Mouse (Mus musculus) heart, embryonic 14.5 days (tissue): ENCODE results near the gene Ifi207. TPM values are rescaled to one million over a fixed set of nuclear protein-coding genes. Genes with fewer than 3 reads are reported as not detected.
"Not testable (repeated sequence)": the region's sequence is repeated elsewhere in the genome, so short reads cannot be mapped to it uniquely, and the experiment has no call there.

Experiments used
- ATAC-seq: fragments of 200-750 bp; cut with Nextera tagmentation; 2 replicates; pipeline ENCODE4 v1.8.0; 2017; ENCODE audit warnings: low read depth, moderate TSS enrichment; ENCODE audit not compliant: insufficient number of reproducible peaks, insufficient read depth, low FRiP score
- H3K27ac ChIP-seq, 2 experiments: fragments of 200-500 bp in 1 of 2; fragments of 300-500 bp in 1 of 2; sonication (generic) in 1 of 2; replicated peaks in 1 of 2; 2 replicates each; pipeline ENCODE4 v1.5.1; 2012 to 2014; ENCODE audit warnings: low read depth in 2 of 2, low read length in 2 of 2, control low read depth in 1 of 2, mild to moderate bottlenecking in 1 of 2, mixed read lengths in 1 of 2; ENCODE audit not compliant: control insufficient read depth in 1 of 2, insufficient read depth in 1 of 2
- H3K27me3 ChIP-seq: fragments of 300-500 bp; sonication (generic); 2 replicates; pipeline ENCODE4 v1.6.1; 2014; ENCODE audit warnings: mild to moderate bottlenecking, low read length, control low read depth; ENCODE audit not compliant: control insufficient read depth, insufficient read depth
- H3K36me3 ChIP-seq: fragments of 300-500 bp; sonication (generic); 2 replicates; pipeline ENCODE4 v1.6.1; 2014; ENCODE audit warnings: mild to moderate bottlenecking, control low read depth, low read length, mixed read lengths; ENCODE audit not compliant: control insufficient read depth, insufficient read depth
- H3K4me1 ChIP-seq, 2 experiments: fragments of 200-500 bp in 1 of 2; fragments of 300-500 bp in 1 of 2; sonication (generic) in 1 of 2; 2 replicates each; pipeline ENCODE4 v1.6.1; 2012 to 2014; ENCODE audit warnings: low read length in 2 of 2, control low read depth in 1 of 2, mixed read lengths in 1 of 2; ENCODE audit not compliant: control insufficient read depth in 2 of 2, insufficient read depth in 2 of 2
- H3K4me2 ChIP-seq: fragments of 300-500 bp; sonication (generic); 2 replicates; pipeline ENCODE4 v1.6.1; 2014; ENCODE audit warnings: mild to moderate bottlenecking, low read length
- H3K4me3 ChIP-seq, 2 experiments: fragments of 200-500 bp in 1 of 2; fragments of 300-500 bp in 1 of 2; sonication (generic) in 1 of 2; 2 replicates each; pipeline ENCODE4 v1.5.1; 2012 to 2014; ENCODE audit warnings: low read length in 2 of 2, mild to moderate bottlenecking in 2 of 2, control low read depth in 1 of 2, low read depth in 1 of 2, moderate library complexity in 1 of 2; ENCODE audit not compliant: control insufficient read depth in 1 of 2, insufficient read depth in 1 of 2
- H3K9ac ChIP-seq: fragments of 300-500 bp; sonication (generic); 2 replicates; pipeline ENCODE4 v1.6.1; 2014; ENCODE audit warnings: mild to moderate bottlenecking, low read length
- H3K9me3 ChIP-seq: fragments of 300-500 bp; sonication (generic); 2 replicates; pipeline ENCODE4 v1.6.1; 2016; ENCODE audit warnings: low read length, control low read depth; ENCODE audit not compliant: control insufficient read depth
- WGBS: fragments of 180-500 bp; shearing (Covaris S2); extraction: QIAGEN DNeasy Blood & Tissue Kit; methylation state at CpG from one replicate; pipeline ENCODE4 v1.1.7; 2014; 5-methylcytosine and 5-hydroxymethylcytosine counted together
- polyA plus RNA-seq: library from polyadenylated mRNA; unstranded; fragments of >200 nt; fragmentation: Nextera tagmentation; extraction: Ambion mirVana; gene quantifications from 2 replicates; pipeline ENCODE4 v1.2.1, GENCODE M21; 2014

Ifi207 gene
- polyA plus RNA-seq = 0.91 and 1.4 TPM in 2 replicates

DNA sequence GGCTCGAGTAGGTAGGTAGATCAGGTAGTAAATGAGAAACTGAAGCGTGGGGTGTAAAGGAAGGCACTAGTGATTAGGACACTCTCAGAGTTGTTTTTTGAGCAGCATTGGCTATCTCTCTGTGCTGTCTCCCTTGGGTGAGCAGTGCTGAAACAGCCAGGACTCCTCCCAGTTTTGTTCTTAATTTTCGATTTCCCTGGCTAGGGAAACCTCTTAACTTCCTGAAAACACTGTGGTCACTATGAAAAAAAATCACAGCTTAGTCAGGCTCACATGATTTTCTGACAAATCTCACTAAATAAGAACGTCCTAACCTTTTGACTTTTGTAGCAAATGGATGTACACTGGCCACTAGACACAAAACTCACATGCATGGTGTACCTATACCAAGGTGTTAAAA, at the start of gene Ifi207:
Ifi207 (minus strand) TSS at position 92 of the 400 bp plus-strand sequence.
- no peaks in the 10 kb centered on the region for H3K9me3 ChIP-seq
- 59% methylated on average over 4 of the region's 4 CpGs for WGBS
- no peak within 1 kb of the TSS for H3K4me3 ChIP-seq
- no peaks in the 10 kb centered on the region for H3K36me3 ChIP-seq
- no peaks in the 10 kb centered on the region for H3K4me1 ChIP-seq
- H3K4me2 ChIP-seq = no peak within 1 kb of the TSS
- no peak for ATAC-seq
- H3K27me3 ChIP-seq = no peaks in the 10 kb centered on the region
- H3K27ac ChIP-seq = no peak within 1 kb of the TSS
- no peak within 1 kb of the TSS for H3K9ac ChIP-seq

DNA sequence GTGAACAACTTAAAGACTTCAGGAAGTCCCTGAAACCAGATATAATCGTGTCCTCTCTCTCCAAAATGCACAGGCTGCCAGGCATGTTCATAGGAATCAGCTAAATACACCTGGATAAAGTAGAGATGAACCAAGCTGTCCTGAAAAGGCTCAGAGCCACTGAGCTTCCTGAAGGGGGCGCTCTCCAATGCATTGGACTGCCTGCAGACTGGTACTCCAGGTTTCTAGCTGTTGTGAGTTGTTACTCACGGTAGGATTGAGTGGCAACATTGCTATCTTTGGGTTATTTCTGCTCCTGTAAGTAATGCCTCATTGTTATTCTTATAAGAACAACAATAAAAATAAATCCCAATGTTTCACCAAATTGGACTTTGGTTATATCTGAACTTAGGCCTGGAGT, 31.9 kb upstream of the Ifi207 start:
- ATAC-seq, H3K4me2 ChIP-seq, H3K4me3 ChIP-seq, H3K27me3 ChIP-seq, H3K9ac ChIP-seq, H3K36me3 ChIP-seq, H3K9me3 ChIP-seq, H3K4me1 ChIP-seq, H3K27ac ChIP-seq: not testable (repeated sequence)
- 51% methylated on average over 2 of the region's 3 CpGs for WGBS

DNA sequence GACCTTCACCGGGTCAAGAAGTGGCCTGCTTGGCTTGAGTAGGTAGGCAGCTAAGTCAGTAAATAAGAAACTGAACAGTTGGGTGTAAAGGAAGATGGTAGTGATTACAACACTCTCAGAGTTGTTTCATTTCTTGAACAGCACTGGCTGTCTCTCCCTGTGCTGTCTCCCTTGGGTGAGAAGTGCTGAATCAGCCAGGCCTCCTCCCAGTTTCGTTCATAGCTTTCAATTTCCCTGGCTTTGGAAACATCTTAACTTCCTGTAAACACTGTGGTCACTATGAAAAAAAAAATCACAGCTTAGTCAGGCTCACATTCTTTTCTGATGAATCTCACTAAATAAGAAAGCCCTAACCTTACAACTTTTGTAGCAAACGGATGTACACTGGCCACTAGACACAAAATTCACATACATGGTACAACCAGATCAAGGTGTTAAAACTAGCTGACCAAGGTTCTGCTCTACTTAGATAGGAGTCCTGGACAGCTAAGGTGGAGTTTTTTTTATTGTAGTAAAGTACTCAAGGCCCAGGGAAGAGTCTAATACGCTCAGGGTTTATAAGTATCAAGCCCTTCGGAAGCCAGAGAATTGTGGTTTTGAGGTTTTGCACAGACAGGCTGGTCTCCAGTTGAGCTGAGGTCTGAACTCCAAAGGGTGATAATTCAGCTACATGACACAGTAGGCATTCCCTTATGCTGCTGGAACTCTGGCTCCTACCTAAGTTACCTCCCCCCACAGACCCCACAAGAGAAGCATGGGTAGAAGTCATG, 25.5 kb upstream of the Ifi207 start, which contains the start of gene Ifi204:
Ifi204 (minus strand) TSS at position 96 of the 770 bp plus-strand sequence.
- not testable (repeated sequence) for ATAC-seq, H3K4me1 ChIP-seq, H3K9me3 ChIP-seq, H3K27ac ChIP-seq, H3K4me3 ChIP-seq, H3K4me2 ChIP-seq, H3K9ac ChIP-seq, H3K36me3 ChIP-seq, H3K27me3 ChIP-seq
- 76% methylated on average over 5 of the region's 5 CpGs for WGBS

DNA sequence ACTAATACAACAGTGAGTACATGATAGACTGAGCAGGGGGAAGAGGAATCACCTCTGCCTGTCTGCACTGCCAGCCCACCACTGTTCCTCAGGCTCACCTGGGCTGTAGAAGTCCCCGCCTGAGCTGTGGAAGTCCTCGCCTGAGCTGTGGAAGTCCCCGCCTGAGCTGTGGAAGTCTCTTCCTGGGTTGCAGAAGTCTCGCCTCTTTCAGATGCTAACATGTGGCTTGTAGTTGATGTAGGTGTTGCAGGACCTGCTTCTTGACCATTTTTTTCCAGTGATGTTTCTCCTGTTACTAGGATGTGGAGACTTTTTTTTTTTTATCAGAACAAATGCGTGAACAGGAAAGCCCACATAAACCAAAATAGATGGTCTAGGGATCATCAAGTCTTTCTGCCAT, 18.5 kb upstream of the Ifi207 start:
- 81% methylated on average over 4 of the region's 5 CpGs for WGBS
- not testable (repeated sequence) for ATAC-seq

DNA sequence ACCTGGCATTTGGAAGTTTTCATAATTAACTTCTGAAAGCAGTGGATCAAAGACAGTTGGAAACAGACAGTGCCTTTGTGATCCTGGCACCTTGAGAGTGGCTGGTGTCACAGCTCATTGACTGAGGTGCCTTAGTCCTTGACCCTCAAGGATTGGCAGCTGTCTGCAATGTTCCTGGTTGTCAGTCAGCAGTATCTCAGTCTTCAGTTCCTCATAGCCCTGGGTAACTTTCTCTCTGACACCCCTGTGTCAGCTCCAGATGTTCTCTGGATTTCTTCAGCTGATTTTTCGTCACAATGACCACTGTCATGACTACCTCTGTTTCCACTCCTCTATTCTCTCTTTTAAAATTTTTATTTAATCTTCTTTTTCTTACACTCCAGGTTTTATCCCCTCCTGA, 715 bp upstream of the Ifi207 start:
- Histone ChIP-seq H3K4me2 (no peak overlapping the region), H3K9me3 (no peaks in the 10 kb centered on the region), H3K4me1 (no peaks in the 10 kb centered on the region), H3K27me3 (no peaks in the 10 kb centered on the region), H3K27ac (no peak overlapping the region), H3K9ac (no peak overlapping the region), H3K4me3 (no peak overlapping the region), H3K36me3 (no peaks in the 10 kb centered on the region)
- WGBS = 67% methylated on average over 1 of the region's 1 CpGs
- ATAC-seq = no peak

More for the DNA sequence above, 18.5 kb upstream of the Ifi207 start:
- not testable (repeated sequence) for H3K27ac ChIP-seq, H3K27me3 ChIP-seq, H3K9me3 ChIP-seq, H3K4me2 ChIP-seq, H3K9ac ChIP-seq, H3K4me1 ChIP-seq, H3K4me3 ChIP-seq, H3K36me3 ChIP-seq

DNA sequence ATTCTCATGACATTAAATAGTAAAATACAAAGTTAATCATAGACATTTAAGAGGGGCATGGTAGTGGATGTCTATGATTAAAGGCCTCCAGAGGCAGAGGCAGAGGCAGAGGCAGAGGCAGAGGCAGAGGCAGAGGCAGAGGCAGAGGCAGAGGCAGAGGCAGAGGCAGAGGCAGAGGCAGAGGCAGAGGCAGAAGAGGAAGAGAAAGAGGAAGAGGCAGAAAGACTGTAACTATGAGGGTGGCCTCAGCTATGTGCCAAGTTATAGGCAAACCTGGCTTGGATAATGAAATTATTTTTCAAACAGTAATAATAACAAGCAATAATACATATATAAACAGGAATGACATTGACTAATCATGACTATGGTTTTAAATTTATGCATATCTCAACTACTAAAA, 1.0 kb downstream of the Ifi207 start:
- Histone ChIP-seq H3K4me1 (no peaks in the 10 kb centered on the region), H3K4me2 (no peak overlapping the region), H3K27me3 (no peaks in the 10 kb centered on the region), H3K4me3 (no peak overlapping the region), H3K27ac (no peak overlapping the region), H3K9me3 (no peaks in the 10 kb centered on the region), H3K36me3 (no peaks in the 10 kb centered on the region), H3K9ac (no peak overlapping the region)
- ATAC-seq = no peak

DNA sequence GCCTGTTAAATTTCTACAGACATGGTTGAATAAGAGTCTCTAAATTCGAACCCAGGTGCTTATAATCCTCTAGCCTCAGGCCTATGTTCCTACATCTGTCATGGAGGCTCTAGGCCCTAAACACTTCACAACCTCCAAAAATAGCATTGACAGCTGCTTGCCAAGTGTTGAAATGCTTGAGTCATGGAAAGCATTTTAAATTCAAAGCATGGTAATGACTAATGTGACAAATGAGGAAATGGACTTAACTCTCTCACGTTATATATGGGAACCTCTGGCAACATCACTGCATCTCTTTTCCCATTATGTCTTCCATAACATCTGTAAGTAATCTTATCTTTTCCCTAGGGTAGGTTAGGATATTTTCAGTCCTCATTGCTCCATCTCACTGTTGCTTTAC, 4.6 kb downstream of the Ifi207 start:
- Histone ChIP-seq H3K9me3 (no peaks in the 10 kb centered on the region), H3K36me3 (no peaks in the 10 kb centered on the region), H3K9ac (no peak overlapping the region), H3K4me3 (no peak overlapping the region), H3K4me1 (no peaks in the 10 kb centered on the region), H3K27ac (no peak overlapping the region), H3K27me3 (no peaks in the 10 kb centered on the region), H3K4me2 (no peak overlapping the region)
- no peak for ATAC-seq
- 44% methylated on average over 2 of the region's 2 CpGs for WGBS

DNA sequence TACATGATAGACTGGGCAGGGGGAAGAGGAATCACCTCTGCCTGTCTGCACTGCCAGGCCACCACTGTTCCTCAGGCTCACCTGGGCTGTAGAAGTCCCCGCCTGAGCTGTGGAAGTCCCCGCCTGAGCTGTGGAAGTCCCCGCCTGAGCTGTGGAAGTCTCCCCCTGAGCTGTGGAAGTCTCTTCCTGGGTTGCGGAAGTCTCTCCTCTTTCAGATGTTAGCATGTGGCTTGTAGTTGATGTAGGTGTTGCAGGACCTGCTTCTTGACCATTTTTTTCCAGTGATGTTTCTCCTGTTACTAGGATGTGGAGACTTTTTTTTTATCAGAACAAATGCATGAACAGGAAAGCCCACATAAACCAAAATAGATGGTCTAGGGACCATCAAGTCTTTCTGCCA, 6.5 kb downstream of the Ifi207 start:
- H3K36me3 ChIP-seq, H3K4me3 ChIP-seq, H3K4me1 ChIP-seq, H3K9me3 ChIP-seq, H3K4me2 ChIP-seq, H3K9ac ChIP-seq, H3K27ac ChIP-seq, H3K27me3 ChIP-seq, ATAC-seq: not testable (repeated sequence)
- 85% methylated on average over 4 of the region's 4 CpGs for WGBS
